Mouse (Mus musculus) neural tube, embryonic 15.5 days (tissue): ENCODE results near the gene Ldb3. TPM values are rescaled to one million over a fixed set of nuclear protein-coding genes. Genes with fewer than 3 reads are reported as not detected.

Experiments
- ATAC-seq: fragments of 200-750 bp; cut with Nextera tagmentation; 2 replicates; pipeline ENCODE4 v1.8.0; 2017; ENCODE audit warnings: mild to moderate bottlenecking, moderate TSS enrichment, moderate library complexity; ENCODE audit not compliant: low FRiP score
- H3K27ac ChIP-seq: fragments of 300-500 bp; sonication (generic); replicated peaks from 2 replicates; pipeline ENCODE4 v1.5.1; 2015; ENCODE audit warnings: mild to moderate bottlenecking, inconsistent platforms
- H3K27me3 ChIP-seq: fragments of 300-500 bp; sonication (generic); replicated peaks from 2 replicates; pipeline ENCODE4 v1.6.1; 2015; ENCODE audit warnings: inconsistent platforms
- H3K36me3 ChIP-seq: fragments of 300-500 bp; sonication (generic); 2 replicates; pipeline ENCODE4 v1.6.1; 2015; ENCODE audit warnings: inconsistent platforms
- H3K4me1 ChIP-seq: fragments of 300-500 bp; sonication (generic); 2 replicates; pipeline ENCODE4 v1.6.1; 2015; ENCODE audit warnings: inconsistent platforms
- H3K4me2 ChIP-seq: fragments of 300-500 bp; sonication (generic); 2 replicates; pipeline ENCODE4 v1.6.1; 2015; ENCODE audit warnings: inconsistent platforms, mild to moderate bottlenecking, moderate library complexity
- H3K4me3 ChIP-seq: fragments of 300-500 bp; sonication (generic); replicated peaks from 2 replicates; pipeline ENCODE4 v1.5.1; 2015; ENCODE audit warnings: mild to moderate bottlenecking, inconsistent platforms
- H3K9ac ChIP-seq: fragments of 300-500 bp; sonication (generic); replicated peaks from 2 replicates; pipeline ENCODE4 v1.6.1; 2015; ENCODE audit warnings: mild to moderate bottlenecking, inconsistent platforms
- H3K9me3 ChIP-seq: fragments of 300-500 bp; sonication (generic); replicated peaks from 2 replicates; pipeline ENCODE4 v1.6.1; 2016; ENCODE audit warnings: inconsistent platforms
- WGBS: fragments of 180-500 bp; shearing (Covaris S2); methylation state at CpG from one replicate; pipeline ENCODE4 v1.1.7; 2015; ENCODE audit warnings: mixed read lengths; 5-methylcytosine and 5-hydroxymethylcytosine counted together
- polyA plus RNA-seq: library from polyadenylated mRNA; unstranded; fragments of >200 nt; fragmentation: Nextera tagmentation; extraction: Ambion mirVana; gene quantifications from 2 replicates; pipeline ENCODE4 v1.2.1, GENCODE M21; 2015

Ldb3 gene
- polyA plus RNA-seq, 1 experiment from 2014 or later, result 4.9 TPM

DNA sequence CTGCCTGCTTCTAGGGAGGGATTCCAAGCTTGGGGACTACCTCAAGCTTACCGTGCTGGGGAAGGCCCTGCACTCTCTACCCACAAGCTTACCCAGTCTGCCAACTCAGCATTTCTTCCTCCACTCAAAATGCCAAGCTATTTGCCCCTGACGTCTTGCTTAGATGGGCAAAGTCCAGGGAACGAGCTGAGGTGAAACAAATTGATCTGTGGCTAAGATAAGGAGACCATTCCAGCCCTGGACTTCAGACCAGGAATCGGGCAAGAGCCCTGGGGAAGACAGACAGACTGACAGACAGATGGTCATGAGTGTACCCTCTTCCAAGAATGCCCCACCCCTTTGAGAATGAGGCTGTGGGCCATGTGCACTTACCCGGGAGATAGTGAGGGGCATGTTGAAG, 477 bp downstream of the Ldb3 start:
- no peaks in the 10 kb centered on the region for H3K9me3 ChIP-seq
- no peak for ATAC-seq
- no peak overlapping the region for H3K27ac ChIP-seq
- H3K4me2 ChIP-seq, result no peak overlapping the region
- no peak overlapping the region for H3K4me3 ChIP-seq
- WGBS, result 79% methylated on average over 5 of the region's 5 CpGs
- no peaks in the 10 kb centered on the region for H3K36me3 ChIP-seq
- no peaks in the 10 kb centered on the region for H3K4me1 ChIP-seq
- H3K9ac ChIP-seq, result no peak overlapping the region
- H3K27me3 ChIP-seq, result no peaks in the 10 kb centered on the region

DNA sequence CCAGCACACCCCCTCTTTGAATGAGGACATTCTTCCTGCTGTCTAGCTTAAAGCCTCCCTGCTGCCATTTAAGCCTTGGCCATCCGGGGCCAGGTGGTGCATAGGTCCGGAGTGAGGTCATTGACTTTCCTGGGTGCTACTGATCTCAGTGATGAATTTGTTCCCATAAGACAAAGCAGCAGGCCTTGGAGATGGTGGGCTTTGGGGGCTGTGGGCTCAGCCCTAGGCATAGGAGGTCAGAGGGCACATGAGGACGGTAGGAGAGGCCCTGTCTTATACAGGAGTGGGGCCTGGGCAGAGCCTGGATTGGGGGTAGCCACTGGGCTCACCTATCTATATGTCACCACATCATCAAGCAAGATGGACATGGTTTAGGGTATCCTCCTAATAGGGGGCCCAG, 1.6 kb downstream of the Ldb3 start:
- no peak overlapping the region for H3K4me2 ChIP-seq
- no peak for ATAC-seq
- no peaks in the 10 kb centered on the region for H3K36me3 ChIP-seq
- H3K27me3 ChIP-seq, result no peaks in the 10 kb centered on the region
- H3K9me3 ChIP-seq, result no peaks in the 10 kb centered on the region
- H3K27ac ChIP-seq, result no peak overlapping the region
- no peaks in the 10 kb centered on the region for H3K4me1 ChIP-seq
- no peak overlapping the region for H3K9ac ChIP-seq
- 87% methylated on average over 3 of the region's 3 CpGs for WGBS
- H3K4me3 ChIP-seq, result no peak overlapping the region

DNA sequence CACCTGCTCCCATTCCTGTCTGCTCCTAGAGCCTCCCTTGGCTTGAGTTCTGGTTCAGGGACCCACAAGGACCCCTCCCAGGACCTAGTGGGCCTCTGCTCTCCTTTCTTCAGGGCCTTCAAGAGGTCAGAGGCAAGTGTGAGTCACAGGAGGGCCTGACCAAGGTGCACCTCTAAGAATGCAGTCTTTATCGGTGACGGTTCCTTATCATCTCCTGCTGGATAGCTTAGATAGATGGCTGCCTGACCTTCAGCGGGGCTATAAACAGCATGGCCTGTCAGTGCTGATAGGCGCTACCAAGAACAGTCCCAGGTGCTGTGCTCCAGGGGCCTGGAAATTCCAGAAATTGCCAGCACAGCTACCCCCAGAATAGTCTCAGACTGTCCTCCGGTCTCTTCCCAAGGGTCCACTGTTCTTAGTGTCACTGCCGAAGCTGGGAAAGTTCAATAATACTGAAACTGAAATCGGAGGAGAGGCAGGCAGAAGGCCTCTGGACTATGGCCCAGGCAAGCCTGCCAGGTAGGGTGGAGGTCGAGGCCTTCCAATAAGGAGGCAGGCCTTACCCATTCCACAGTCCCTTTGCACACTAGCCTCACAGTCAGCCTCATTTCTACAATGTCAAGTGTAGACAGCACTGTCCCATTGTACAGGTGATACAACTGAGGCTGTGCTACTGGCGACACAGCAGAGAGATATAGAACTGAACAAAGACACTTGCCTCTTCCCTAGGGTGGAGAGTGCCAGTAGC, 3.0 kb downstream of the Ldb3 start:
- H3K36me3 ChIP-seq, result no peaks in the 10 kb centered on the region
- no peak for ATAC-seq

DNA sequence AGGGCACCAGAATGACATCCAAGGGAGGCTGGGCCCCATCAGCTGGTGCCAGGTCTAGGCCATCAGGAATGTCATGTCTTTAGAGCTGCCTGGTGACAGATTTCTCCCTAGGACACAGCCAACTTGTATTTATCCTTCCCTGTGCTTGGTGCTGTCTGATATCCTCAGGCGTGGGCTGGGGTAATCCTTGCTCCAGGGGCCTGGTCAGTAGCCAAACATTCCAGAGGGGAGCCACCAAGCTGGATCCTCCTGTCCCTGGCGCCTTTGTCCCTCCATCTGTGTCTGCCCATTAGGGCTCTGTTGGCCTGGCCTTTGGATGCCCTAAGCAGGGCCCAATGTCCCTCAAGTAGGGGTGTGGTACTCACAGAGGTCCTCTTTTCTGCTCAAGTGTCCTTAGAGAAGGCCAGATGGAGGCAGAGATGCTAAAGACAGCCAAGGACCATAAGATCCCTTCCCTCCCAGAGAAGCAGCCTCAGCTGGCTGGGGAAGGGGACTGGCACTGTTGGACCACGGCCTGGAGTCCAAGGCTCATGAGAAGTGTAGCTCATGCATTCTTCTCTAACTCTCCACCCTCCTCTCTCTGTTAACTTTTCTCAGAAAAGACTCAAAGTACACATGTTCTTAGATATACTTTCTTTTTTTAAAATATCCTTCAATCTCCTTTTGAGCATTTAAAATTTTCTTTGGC, 5.6 kb downstream of the Ldb3 start:
- Histone ChIP-seq H3K9ac (no peak overlapping the region), H3K4me1 (no peaks in the 10 kb centered on the region), H3K27me3 (no peaks in the 10 kb centered on the region), H3K27ac (no peak overlapping the region), H3K9me3 (no peaks in the 10 kb centered on the region), H3K36me3 (no peaks in the 10 kb centered on the region), H3K4me2 (no peak overlapping the region), H3K4me3 (no peak overlapping the region)
- WGBS, result 73% methylated on average over 3 of the region's 3 CpGs
- ATAC-seq, result no peak

More for the DNA sequence above, 3.0 kb downstream of the Ldb3 start:
- no peak overlapping the region for H3K27ac ChIP-seq
- H3K27me3 ChIP-seq, result no peaks in the 10 kb centered on the region
- H3K9ac ChIP-seq, result no peak overlapping the region
- no peak overlapping the region for H3K4me3 ChIP-seq
- no peaks in the 10 kb centered on the region for H3K9me3 ChIP-seq
- H3K4me1 ChIP-seq, result no peaks in the 10 kb centered on the region
- no peak overlapping the region for H3K4me2 ChIP-seq
- WGBS, result 92% methylated on average over 9 of the region's 9 CpGs

DNA sequence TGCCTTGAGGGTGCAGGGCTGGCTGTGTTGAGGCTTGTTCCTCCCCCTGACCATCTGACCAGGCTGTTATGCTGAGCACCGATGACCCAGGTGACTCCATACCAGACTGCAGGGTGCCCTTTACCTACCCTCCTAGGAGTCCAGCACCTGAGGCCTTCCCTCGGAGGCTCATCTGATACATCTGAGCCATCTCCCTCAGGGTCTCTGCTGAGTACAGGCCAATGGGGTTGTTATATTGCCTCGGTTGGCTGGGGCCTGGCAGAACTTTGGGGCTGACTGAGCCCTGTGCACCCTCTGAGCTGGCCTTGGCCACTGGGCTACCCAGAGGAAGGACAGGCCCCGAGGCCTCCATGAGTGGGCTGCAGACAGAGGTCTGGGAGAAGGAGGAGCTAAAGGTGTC, 11.6 kb downstream of the Ldb3 start:
- no peak overlapping the region for H3K27ac ChIP-seq
- no peaks in the 10 kb centered on the region for H3K4me1 ChIP-seq
- WGBS, result 70% methylated on average over 4 of the region's 4 CpGs
- no peak overlapping the region for H3K4me3 ChIP-seq
- H3K9ac ChIP-seq, result no peak overlapping the region
- H3K4me2 ChIP-seq, result no peak overlapping the region
- H3K36me3 ChIP-seq, result no peaks in the 10 kb centered on the region
- ATAC-seq, result no peak
- H3K27me3 ChIP-seq, result no peaks in the 10 kb centered on the region
- no peaks in the 10 kb centered on the region for H3K9me3 ChIP-seq

DNA sequence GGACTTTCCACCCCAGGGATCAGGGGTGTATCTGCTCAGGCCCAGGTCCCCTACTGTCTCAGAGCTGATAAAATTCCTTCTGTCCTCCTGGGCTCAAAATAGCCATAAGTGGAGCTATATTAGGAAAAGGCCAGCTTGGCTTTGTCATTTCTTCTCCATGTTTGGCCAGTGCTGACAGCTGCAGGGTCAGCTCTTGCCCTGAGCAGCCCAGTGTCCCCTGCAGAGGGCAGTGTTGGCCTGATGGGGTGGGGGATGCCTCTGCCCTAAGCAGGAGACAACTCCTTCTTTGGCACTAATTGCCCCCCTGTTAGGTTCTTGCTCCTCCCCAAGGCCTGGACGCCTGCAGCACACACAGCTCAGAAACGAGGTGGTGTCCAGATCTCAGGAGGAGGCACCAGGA, 14.4 kb downstream of the Ldb3 start:
- no peak overlapping the region for H3K4me2 ChIP-seq
- H3K4me3 ChIP-seq, result no peak overlapping the region
- 52% methylated on average over 2 of the region's 2 CpGs for WGBS
- H3K9ac ChIP-seq, result no peak overlapping the region
- H3K27ac ChIP-seq, result no peak overlapping the region
- no peaks in the 10 kb centered on the region for H3K27me3 ChIP-seq
- no peaks in the 10 kb centered on the region for H3K9me3 ChIP-seq
- no peaks in the 10 kb centered on the region for H3K36me3 ChIP-seq
- peaks cover 10% of the 10 kb centered on the region for H3K4me1 ChIP-seq
- no peak for ATAC-seq

DNA sequence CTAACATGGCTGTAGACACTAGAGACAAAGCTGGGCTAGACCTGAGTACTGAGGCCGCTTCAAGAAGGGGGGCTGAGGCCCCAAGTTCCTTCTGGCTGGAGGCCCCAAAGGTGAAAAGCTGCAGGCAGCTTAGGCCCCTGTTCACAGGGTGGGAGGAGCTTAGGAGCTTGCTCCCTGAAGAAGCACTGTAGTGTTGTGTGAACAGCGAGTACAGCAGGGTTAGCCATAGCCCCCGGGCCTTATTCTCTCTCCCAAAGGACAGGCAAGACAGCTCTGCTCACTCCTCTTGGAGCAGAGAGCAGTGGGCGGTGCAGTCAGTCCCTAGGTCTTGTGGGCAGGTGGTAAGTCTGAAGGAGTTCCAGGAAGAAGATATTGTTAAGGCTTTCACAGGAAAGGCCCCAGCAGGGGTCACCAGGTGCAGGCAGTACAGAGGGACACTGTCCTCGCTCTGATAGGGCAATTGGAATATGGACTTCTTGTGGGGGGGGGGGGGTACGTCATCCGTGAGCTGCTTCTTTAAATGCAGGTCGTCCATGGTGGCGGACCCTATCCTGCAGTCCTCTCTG, 15.1 kb downstream of the Ldb3 start:
- no peak overlapping the region for H3K27ac ChIP-seq
- H3K27me3 ChIP-seq, result no peaks in the 10 kb centered on the region
- no peaks in the 10 kb centered on the region for H3K9me3 ChIP-seq
- H3K4me1 ChIP-seq, result peaks cover 10% of the 10 kb centered on the region
- H3K9ac ChIP-seq, result no peak overlapping the region
- H3K36me3 ChIP-seq, result no peaks in the 10 kb centered on the region
- H3K4me2 ChIP-seq, result no peak overlapping the region
- no peak overlapping the region for H3K4me3 ChIP-seq
- WGBS, result 75% methylated on average over 9 of the region's 9 CpGs
- no peak for ATAC-seq

DNA sequence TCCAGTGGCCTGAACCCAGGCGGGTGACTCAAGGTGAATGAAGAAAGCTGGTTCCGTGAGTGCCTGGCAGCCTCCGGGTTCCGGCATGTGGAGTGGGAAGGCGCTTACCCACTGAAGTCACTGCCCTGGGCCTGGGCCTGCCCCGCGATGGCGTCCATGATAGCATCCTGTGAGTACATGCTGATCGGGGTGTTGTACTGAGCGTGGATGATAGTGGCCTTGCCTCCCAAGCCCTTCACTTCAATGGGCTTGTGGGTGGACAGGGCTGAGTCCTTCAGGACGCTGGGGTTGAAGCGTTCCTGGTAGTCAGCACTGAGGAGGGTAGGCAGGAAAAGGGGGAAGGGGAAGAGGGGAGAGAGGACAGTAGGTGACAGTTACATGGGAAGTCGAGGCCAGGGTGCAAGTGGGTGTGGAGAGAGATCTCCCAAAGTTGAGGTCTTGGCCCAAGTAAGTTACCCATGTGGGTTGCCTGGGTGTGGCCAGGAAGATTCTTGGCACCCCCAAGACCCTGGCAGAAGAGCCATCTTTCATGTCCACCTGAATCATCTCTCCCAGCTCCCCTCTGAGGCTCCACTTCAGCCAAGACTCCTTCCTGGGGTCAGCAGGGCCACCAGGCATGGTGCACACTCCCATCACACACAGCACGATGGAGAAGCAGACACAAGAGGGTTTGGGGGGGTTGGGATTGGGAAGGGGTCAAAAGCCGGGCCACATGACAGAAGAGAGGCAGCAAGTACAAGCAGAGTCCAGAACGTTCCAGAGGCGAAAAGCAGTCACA, 16.7 kb downstream of the Ldb3 start:
- Histone ChIP-seq H3K27ac (no peak overlapping the region), H3K4me2 (no peak overlapping the region), H3K9me3 (no peaks in the 10 kb centered on the region), H3K27me3 (no peaks in the 10 kb centered on the region), H3K4me3 (no peak overlapping the region), H3K4me1 (peaks cover 10% of the 10 kb centered on the region), H3K36me3 (no peaks in the 10 kb centered on the region), H3K9ac (no peak overlapping the region)
- ATAC-seq, result no peak
- WGBS, result 91% methylated on average over 17 of the region's 17 CpGs

DNA sequence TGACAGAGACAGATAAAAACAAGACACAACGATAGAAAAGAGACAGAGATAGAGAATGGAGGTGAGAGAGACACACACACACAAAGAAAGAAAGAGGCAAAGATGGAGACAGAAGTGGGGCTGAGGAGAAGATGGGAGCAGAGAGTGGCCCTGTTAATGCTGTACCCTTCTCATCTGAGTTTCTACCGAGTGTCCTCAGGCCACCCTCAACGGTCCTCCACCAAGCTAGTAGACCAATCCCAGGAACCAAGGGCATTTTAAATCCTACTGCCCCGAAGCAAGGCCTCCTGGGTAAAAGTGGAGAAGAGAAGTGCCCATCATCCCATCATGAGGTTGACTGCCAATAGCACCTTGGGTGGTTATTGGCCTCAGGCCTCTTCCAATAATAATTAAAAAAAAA, 17.6 kb downstream of the Ldb3 start:
- Histone ChIP-seq H3K27me3 (no peaks in the 10 kb centered on the region), H3K9me3 (no peaks in the 10 kb centered on the region), H3K36me3 (no peaks in the 10 kb centered on the region), H3K4me1 (peaks cover 10% of the 10 kb centered on the region), H3K4me2 (no peak overlapping the region), H3K27ac (no peak overlapping the region), H3K9ac (no peak overlapping the region), H3K4me3 (no peak overlapping the region)
- 86% methylated on average over 4 of the region's 4 CpGs for WGBS
- no peak for ATAC-seq

DNA sequence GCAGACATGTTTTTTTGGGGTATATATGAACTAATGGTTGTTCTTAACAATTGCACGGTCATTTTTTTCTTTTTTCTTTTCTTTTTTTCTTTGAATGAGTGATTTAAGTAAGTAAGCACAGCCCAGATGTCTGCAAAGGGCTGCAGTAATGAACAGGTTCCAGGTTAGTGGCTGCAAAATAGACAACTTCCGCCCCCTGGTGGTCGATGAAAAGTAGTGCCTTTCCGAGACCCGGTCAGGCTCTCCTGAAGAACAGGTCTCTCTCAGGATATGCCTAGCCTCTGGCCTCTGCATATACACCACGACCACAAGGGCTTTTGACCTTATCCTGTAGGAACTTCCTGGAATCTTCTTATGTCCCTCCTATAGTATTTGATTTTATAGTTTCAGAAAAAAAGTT, 18.2 kb downstream of the Ldb3 start:
- Histone ChIP-seq H3K36me3 (no peaks in the 10 kb centered on the region), H3K27ac (no peak overlapping the region), H3K4me1 (peaks cover 10% of the 10 kb centered on the region), H3K9ac (no peak overlapping the region), H3K9me3 (no peaks in the 10 kb centered on the region), H3K4me2 (peak overlapping the region; percentile 65), H3K4me3 (peak overlapping the region; percentile 40), H3K27me3 (no peaks in the 10 kb centered on the region)
- ATAC-seq, result peak; percentile 87
- 2% methylated on average over 6 of the region's 6 CpGs for WGBS

DNA sequence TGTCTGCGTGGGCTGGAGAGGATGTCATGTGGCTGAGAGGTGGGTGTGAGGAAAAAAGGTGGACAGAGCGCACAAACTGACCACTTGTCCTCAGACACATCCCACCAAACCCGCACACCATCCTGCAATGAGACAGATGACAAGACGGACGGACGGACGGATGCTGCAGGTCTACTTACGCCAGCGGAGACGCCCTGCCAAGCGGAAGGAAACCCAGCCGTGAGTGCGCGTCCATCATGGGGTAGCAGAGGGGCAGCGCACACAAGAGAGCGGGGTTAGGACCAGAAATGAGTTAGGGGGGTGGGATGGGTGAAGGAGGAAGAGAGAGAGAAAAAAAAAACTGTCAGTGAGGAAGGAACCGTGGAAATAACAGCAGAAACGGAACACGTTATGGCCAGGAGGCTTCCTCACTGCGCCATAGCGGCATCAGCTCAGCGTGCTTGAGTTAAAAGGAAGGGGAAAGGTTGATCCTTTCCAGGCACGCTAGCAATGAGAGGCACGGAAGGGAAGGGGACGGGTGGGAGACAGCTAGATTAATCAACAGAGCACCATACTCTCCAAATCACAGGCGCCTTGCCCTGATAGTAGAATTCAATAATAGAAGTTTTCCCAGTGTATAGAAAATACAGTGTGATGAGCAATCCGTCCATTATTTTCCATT, 18.8 kb downstream of the Ldb3 start:
- Histone ChIP-seq H3K9ac (peak overlapping the region; percentile 45), H3K27me3 (no peaks in the 10 kb centered on the region), H3K9me3 (no peaks in the 10 kb centered on the region), H3K27ac (no peak overlapping the region), H3K4me3 (peak overlapping the region; percentile 40), H3K4me2 (peak overlapping the region; percentile 65), H3K4me1 (peaks cover 10% of the 10 kb centered on the region), H3K36me3 (no peaks in the 10 kb centered on the region)
- 31% methylated on average over 27 of the region's 27 CpGs for WGBS
- peak; percentile 46 for ATAC-seq
